Mouse (Mus musculus): Measurements from ENCODE around the gene Ptprd.

- no peak for TF ChIP-seq POLR2A (IDR thresholded peaks at IDR 0.05; ENCODE audit: low read depth, low read length)
- TF ChIP-seq CTCF (IDR thresholded peaks at IDR 0.05; ENCODE audit: extremely low read depth, insufficient read depth, insufficient read length, insufficient replicate concordance) = no peak
These were observed 1595.1 kb downstream of the Ptprd start for GRCm38 (mm10) chr4:76616614-76617013.
